Mouse (Mus musculus) small intestine, adult 2 months (tissue): ENCODE measurements around the gene Prtg.

Source experiments
- CTCF ChIP-seq: fragments of 200-500 bp; IDR thresholded peaks from 2 replicates; pipeline ENCODE4 v1.5.1; 2012; ENCODE audit warnings: low read depth, mild to moderate bottlenecking, control low read depth, inconsistent platforms, low read length, moderate library complexity, mixed read lengths; ENCODE audit not compliant: insufficient replicate concordance, insufficient read length; ENCODE audit errors: extremely low read depth
- POLR2A ChIP-seq: fragments of 200-500 bp; IDR thresholded peaks from 2 replicates; pipeline ENCODE4 v1.6.1; 2012; ENCODE audit warnings: low read depth, mild to moderate bottlenecking, control low read depth, inconsistent platforms, low read length, moderate library complexity

DNA sequence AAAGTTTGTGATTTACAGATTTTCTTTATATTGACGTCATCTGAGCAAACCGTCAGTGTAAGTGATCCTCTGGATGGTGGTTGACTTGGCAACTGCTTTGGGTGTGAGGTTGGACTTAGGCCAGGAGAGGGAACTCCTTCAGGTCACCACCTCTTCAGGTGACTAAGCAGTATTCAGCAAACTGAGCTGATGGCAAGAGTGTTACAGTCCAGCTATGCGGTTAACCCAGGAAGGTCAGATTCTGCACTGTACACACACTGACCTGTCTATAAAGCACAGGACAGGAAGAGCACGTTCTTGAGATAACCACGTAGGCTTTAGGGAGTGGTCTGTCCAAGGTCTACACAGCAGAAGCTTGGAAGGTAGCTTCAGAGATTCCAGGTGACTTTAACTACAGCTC is 3.9 kb downstream of the Prtg start:
- TF ChIP-seq POLR2A (no peak), CTCF (no peak)
